Mouse (Mus musculus) cortical plate, adult 2 months (tissue): ENCODE results near the gene Mymk. TPM values are rescaled to one million over a fixed set of nuclear protein-coding genes. Genes with fewer than 3 reads are reported as not detected.

Experiments
- H3K27ac ChIP-seq: fragments of 200-500 bp; 2 replicates; pipeline ENCODE4 v1.5.1; 2012; ENCODE audit warnings: low read length, control low read depth, inconsistent platforms; ENCODE audit not compliant: insufficient read depth
- H3K4me1 ChIP-seq: fragments of 200-500 bp; 2 replicates; pipeline ENCODE4 v1.6.1; 2011; ENCODE audit warnings: low read length; ENCODE audit not compliant: control insufficient read depth, insufficient read depth
- H3K4me3 ChIP-seq: fragments of 200-500 bp; 2 replicates; pipeline ENCODE4 v1.5.1; 2011; ENCODE audit warnings: mild to moderate bottlenecking, low read length, control low read depth; ENCODE audit not compliant: insufficient read depth
- CTCF ChIP-seq: fragments of 200-500 bp; IDR thresholded peaks from 2 replicates; pipeline ENCODE4 v1.5.1; 2011; ENCODE audit warnings: mild to moderate bottlenecking, control low read depth, low read length; ENCODE audit not compliant: insufficient read depth; ENCODE audit errors: extremely low read depth
- POLR2A ChIP-seq: fragments of 200-500 bp; IDR thresholded peaks from 2 replicates; pipeline ENCODE4 v1.6.1; 2011; ENCODE audit warnings: mild to moderate bottlenecking, low read length, control low read depth; ENCODE audit not compliant: insufficient read depth; ENCODE audit errors: extremely low read depth
- polyA plus RNA-seq: library from polyadenylated mRNA; depleted of rRNA; stranded (reverse); fragments of >200 nt; gene quantifications from 2 replicates; pipeline ENCODE4 v1.2.3, GENCODE M21; 2012

The Mymk gene
- polyA plus RNA-seq, 1 experiment: 0.69 TPM

DNA sequence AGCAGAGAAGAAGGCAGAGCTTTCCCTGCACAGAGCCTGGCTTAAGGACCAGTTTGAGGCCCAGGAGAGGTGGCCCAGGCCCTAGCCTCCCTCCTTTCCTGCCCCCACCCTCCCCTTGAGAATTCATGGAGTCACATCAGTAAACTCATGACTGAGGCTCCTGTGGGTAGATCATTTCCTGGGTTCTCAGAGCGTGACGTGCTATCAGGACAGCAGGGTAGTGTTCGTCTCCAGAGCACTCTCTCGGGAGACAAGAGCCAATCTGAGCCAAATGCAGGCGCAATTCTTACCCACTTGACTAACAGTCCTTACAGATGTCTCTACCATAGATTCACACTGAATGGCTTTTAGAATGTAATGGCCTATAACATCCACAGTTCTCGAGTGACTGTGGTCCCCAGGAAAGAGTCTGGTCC lies 25.3 kb upstream of the Mymk start:
- Histone ChIP-seq H3K4me1 (peaks cover 13% of the 10 kb centered on the region), H3K4me3 (no peak overlapping the region), H3K27ac (peak overlapping the region; percentile 79)
- no peak for TF ChIP-seq POLR2A
- no peak for TF ChIP-seq CTCF

DNA sequence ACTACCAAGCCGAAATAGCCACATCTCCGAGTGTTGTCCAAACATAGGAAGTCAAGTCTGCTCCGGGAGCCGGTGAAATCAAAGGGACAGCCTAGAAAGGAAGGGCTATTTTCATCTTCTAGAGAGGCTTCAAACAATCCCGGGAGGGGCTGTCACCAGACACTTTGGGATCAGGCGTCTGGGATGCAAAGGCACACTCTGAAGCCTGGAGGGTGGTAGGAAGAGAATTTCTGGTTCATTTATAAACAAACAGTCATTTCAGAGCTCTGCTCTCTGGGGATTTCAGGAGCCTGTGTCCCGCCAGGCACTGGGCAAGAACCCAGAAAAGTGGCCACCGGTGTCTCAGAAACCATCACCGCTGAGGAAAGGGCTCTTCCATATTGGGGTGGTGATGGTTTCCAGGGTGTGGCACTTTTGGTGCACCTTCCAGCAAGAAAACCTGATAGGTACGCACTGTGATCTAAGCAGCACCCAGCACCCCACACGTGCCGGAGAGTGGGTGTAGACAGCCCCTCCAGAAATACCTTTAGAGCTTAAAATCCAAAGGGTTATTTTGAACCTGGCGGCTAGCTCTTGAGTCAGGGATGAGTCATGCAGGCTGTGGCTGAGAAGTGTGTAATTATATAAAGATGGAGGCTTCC lies 24.5 kb upstream of the Mymk start:
- H3K27ac ChIP-seq: peak overlapping the region; percentile 79
- TF ChIP-seq CTCF: no peak
- TF ChIP-seq POLR2A: no peak
- no peak overlapping the region for H3K4me3 ChIP-seq
- peaks cover 12% of the 10 kb centered on the region for H3K4me1 ChIP-seq

DNA sequence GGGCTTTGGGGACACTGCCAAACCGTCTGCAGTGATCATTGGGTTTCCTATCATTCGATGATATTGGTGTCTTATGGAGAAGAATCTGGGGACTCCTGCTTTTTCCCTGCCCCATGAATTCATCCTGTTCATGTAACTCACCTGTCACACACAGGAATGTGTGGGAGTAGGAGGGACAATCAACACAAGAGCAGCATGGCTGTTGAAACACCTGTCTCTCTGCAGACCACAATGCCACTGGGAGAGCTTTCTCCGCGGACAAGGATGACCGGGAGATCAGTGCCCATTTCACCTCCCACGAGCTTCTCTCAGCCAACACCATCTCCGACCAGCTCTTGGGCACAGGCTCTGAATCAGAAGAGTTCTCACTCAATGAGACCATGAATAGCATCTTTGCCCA lies 23.2 kb upstream of the Mymk start:
- TF ChIP-seq CTCF: no peak
- no peak for TF ChIP-seq POLR2A
- Histone ChIP-seq H3K4me1 (peaks cover 12% of the 10 kb centered on the region), H3K4me3 (no peak overlapping the region), H3K27ac (no peak overlapping the region)

DNA sequence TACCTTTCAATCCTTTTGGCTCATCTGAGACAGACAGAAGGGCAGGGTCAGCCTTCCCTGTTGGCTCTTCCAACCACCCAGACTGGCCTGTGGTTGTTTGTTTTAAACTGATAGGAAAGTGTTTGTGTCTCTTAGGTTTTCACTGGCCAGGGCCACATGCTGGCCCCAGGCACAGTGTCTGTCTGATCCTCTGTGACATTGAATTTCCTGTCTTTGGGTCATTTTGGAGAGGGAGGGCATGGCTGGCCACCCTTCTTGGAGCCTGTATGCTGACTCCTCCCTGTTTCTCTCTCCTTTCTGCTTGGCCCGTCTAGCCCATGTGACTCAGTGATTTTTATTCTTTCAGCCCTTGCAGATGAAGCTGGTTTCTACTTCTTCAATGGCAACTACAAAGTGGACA lies 17.3 kb upstream of the Mymk start:
- TF ChIP-seq CTCF (no peak), POLR2A (no peak)
- no peak overlapping the region for H3K27ac ChIP-seq

DNA sequence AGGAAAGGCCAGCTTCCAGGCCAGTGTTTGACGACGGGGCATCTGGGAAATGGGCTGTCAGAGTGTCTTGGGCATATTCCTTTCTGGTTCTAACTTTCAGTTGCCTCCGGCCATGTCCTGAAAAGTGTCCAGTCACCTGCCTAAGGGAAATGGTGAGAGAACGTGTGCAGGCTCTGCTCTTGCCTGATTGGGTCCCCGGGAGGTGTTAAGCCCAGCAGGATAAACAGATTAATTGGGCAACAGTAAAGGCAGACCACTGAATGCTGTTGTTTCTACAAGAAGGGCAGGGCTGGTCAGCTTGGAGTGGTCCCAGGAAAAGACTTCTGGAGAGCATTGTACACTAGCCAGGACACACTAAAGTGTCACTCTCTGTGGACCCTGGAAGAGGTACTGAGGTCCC lies 16.7 kb upstream of the Mymk start:
- TF ChIP-seq POLR2A (no peak), CTCF (no peak)
- Histone ChIP-seq H3K27ac (no peak overlapping the region), H3K4me1 (peaks cover 3% of the 10 kb centered on the region; the same call in 1 of the 2 replicates), H3K4me3 (no peak overlapping the region)

More for the DNA sequence above, 17.3 kb upstream of the Mymk start:
- Histone ChIP-seq H3K4me3 (no peak overlapping the region), H3K4me1 (peaks cover 3% of the 10 kb centered on the region; the same call in 1 of the 2 replicates)

DNA sequence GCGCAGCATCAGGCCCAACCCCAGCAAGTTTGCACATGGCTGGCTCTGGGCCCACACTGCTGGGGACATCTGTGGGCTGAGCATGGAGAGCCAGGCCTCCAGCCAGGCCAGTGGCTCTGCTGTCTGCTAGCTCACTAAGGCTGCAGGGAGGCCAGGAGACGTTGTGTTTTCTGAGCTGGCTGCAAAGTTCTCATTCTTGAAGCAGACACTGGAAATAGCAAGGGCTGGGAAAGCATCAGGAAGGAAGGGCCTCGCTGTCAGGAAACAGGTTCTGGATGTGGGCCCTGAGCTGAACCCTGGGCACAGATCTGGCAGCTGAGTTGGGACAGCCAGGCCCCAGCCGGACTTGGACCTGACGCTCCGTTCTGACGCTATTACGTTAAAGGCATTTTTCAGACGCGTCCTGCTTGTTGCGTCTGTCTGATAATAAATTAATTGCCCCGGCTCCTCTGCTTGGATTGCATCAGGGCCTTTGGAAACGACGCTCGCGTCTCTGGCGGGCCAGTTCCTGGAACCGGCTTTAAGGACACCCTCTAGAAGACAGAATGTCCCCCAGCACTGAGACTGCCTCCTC lies 16.2 kb upstream of the Mymk start:
- no peak for TF ChIP-seq CTCF
- TF ChIP-seq POLR2A: no peak
- H3K4me1 ChIP-seq: peaks cover 3% of the 10 kb centered on the region; the same call in 1 of the 2 replicates
- no peak overlapping the region for H3K4me3 ChIP-seq
- H3K27ac ChIP-seq: no peak overlapping the region

DNA sequence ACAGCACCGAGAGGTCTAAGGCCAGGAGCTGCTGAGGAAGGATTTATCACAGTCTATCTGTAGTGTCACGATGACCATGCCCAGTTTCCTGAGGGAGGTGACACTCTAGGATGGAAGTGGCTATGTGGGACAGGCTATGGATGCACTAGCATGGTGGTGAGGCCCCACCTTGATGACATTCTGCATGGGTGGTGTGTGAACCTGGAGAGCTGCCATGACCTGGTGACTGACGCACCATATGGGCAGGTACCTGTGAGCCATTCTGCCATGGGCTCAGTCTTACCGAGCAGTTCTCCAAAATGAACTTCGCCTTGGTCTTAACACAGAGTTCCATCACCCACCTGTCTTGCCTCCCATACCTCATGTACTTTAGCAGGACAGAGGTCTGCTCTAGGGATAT lies 15.6 kb upstream of the Mymk start:
- Histone ChIP-seq H3K4me1 (peaks cover 3% of the 10 kb centered on the region; the same call in 1 of the 2 replicates), H3K4me3 (no peak overlapping the region), H3K27ac (no peak overlapping the region)
- TF ChIP-seq CTCF: no peak
- TF ChIP-seq POLR2A: no peak

DNA sequence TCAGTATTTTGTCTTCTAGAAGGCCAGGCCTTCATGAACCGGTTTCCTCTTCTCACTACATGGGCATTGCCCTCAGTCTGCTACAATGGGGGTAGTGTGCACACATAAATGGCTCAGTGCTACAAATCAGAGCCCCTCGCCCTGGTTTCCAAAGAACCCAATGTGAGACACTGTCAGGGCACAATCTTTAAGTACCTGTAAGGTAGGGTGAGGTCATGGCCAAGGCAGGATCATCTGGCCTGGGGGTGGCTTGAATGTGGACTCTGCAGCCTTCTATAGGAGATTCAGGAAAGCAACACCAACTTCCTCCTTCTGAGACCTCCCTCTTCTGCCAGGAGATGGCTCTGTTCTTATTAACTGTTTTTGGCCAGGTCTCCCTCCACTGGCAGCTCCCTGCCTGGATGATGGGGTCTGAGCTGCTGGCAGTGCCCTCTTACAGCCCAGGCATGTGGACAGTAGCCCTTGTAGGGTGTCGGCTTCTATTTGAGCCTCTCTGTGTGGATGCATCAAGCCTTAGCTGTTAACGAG lies 14.6 kb upstream of the Mymk start:
- Histone ChIP-seq H3K4me3 (no peak overlapping the region), H3K27ac (no peak overlapping the region), H3K4me1 (peaks cover 3% of the 10 kb centered on the region; the same call in 1 of the 2 replicates)
- TF ChIP-seq POLR2A (no peak), CTCF (no peak)

DNA sequence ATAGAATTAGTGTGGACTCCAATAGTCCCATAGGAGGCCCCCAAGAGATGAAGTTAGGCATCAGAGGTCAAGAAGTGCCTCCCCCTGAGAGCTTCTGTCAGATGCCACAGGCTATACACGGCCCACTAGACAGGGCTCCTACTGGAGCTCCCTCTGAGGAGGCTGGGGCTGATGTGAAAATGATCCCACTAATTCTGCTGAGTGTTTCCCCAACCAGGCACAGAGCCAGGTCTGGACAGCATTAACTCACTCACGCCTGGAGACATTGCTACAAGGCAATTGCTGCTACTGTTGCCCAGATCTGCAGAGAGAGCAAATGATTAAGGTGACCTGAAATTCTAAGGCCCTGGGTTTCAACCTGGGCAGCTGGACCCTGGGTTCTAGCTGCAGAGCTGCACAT lies 13.8 kb upstream of the Mymk start:
- H3K4me3 ChIP-seq: no peak overlapping the region
- TF ChIP-seq CTCF (no peak), POLR2A (no peak)
- peaks cover 3% of the 10 kb centered on the region; the same call in 1 of the 2 replicates for H3K4me1 ChIP-seq
- no peak overlapping the region for H3K27ac ChIP-seq

DNA sequence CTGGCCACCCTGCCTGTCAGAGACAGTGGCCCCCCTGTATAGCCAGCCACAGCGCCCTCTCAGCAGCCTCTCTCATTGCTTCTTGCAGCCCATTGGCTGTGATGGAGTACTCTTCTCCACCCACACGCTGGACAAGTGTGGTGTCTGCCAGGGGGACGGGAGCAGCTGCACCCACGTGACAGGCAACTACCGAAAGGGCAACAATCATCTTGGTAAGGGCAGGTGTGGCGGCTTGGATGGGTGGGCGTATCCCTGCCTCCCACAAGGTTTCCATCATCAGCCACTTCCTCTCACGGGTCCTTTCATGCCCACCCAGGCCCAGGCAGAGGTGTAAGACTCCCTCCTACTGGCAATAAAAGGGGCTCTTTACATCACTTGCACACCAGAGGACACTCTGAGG lies 13.0 kb upstream of the Mymk start:
- Histone ChIP-seq H3K4me3 (no peak overlapping the region), H3K4me1 (peaks cover 3% of the 10 kb centered on the region; the same call in 1 of the 2 replicates), H3K27ac (no peak overlapping the region)
- TF ChIP-seq CTCF (no peak), POLR2A (no peak)
